Mouse (Mus musculus): ENCODE measurements around the gene Stard13. TPM values are rescaled to one million over a fixed set of nuclear protein-coding genes. Genes with fewer than 3 reads are reported as not detected.

The Stard13 gene
- polyA plus RNA-seq (2014; fragmentation: Illumina TruSeq; extraction: RNeasy Lipid Tissue Mini Kit (QIAGEN cat#74804); ENCODE audit: low replicate concordance) = 9.5 TPM

DNA sequence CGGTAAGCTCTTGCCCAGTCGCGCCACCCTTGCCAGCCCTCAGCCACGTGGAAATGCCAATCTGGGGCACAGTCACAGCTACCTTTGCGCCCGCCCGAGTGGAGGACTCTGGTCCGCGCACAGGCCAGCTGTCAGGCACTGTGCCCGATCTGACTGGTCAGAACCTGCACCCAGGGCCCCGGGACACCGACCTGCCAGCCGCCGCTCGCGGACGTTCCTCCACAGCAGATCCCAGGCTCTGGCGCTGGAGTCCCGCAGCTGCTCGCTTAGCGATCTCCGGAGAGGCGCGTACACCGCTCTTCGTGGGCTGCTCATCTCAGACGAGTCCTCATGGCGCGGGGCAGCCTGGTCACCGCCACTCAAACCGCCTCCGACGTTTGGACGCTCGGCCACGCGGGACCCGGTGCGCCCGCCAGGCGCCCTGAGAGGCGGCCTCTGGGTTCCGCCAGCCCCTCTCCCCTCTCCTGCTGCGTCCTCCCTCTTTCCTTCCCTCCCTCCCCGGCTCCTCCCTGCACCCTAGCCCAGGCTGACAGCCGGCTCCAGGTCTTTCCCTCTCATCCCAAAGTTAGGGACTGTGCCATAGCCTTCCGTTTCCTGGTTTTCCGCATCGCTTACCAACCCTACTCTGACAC is at the start of gene Stard13:
Gene Stard13, minus strand, starts transcription at position 437 of the 632 bp plus-strand sequence.

Other genes starting within 250 kb of the Stard13 start
- gene Gm42906, start 194.3 kb upstream of the Stard13 start, polyA plus RNA-seq (2014; fragmentation: Illumina TruSeq; extraction: RNeasy Lipid Tissue Mini Kit (QIAGEN cat#74804); ENCODE audit: low replicate concordance) = not detected

All from small intestine, adult 10 weeks (tissue).